Mouse (Mus musculus) frontal cortex, postnatal 36 days (tissue): Measurements from ENCODE around the gene Defb25.
"Not testable (repeated sequence)": the region's sequence is repeated elsewhere in the genome, so short reads cannot be mapped to it uniquely, and the experiment has no call there.

Source experiments
- DNase-seq, 2 experiments: peaks; one replicate each; pipeline ENCODE4 v3.0.0; 2022; ENCODE audit warnings: low spot score in 2 of 2

The Defb25 gene

GRCm38 (mm10) chr2:152622953-152623352 lies at the start of gene Defb25:
Gene Defb25 (minus strand): TSS chr2:152623053.
- DNase-seq, result no peak

GRCm38 (mm10) chr2:152672166-152672565 lies 49.3 kb upstream of the Defb25 start:
- no peak for DNase-seq

GRCm38 (mm10) chr2:152671642-152671999 lies 48.8 kb upstream of the Defb25 start:
- peak; percentile 58 to 65 for DNase-seq

- DNase-seq, result no peak
Observed at GRCm38 (mm10) chr2:152670983-152671641, 48.3 kb upstream of the Defb25 start.

- DNase-seq, result no peak
Observed at GRCm38 (mm10) chr2:152669639-152670484, 47.0 kb upstream of the Defb25 start.

- peak; percentile 89 to 93 for DNase-seq
Observed at GRCm38 (mm10) chr2:152669256-152669638, 46.4 kb upstream of the Defb25 start, which contains the start of gene H13. Gene H13 (plus strand): TSS chr2:152669461.

- not testable (repeated sequence) for DNase-seq
Observed at GRCm38 (mm10) chr2:152666191-152666590, 43.3 kb upstream of the Defb25 start.

GRCm38 (mm10) chr2:152661163-152661562 lies 38.3 kb upstream of the Defb25 start:
- no peak for DNase-seq

- DNase-seq, result no peak
Observed at GRCm38 (mm10) chr2:152657398-152657797, 34.5 kb upstream of the Defb25 start.

GRCm38 (mm10) chr2:152653874-152654715 lies 31.2 kb upstream of the Defb25 start:
- peak; percentile 71 to 84 for DNase-seq

- DNase-seq, result no peak
Observed at GRCm38 (mm10) chr2:152652901-152653620, 30.2 kb upstream of the Defb25 start.

GRCm38 (mm10) chr2:152639406-152640113 lies 16.7 kb upstream of the Defb25 start:
- DNase-seq, result no peak

- DNase-seq, result no peak
Observed at GRCm38 (mm10) chr2:152638865-152639264, 16.0 kb upstream of the Defb25 start.

- no peak for DNase-seq
Observed at GRCm38 (mm10) chr2:152637381-152637780, 14.5 kb upstream of the Defb25 start.

GRCm38 (mm10) chr2:152637006-152637322 lies 14.1 kb upstream of the Defb25 start:
- no peak for DNase-seq

GRCm38 (mm10) chr2:152636246-152637005 lies 13.6 kb upstream of the Defb25 start:
- DNase-seq, result no peak

GRCm38 (mm10) chr2:152634311-152634710 lies 11.5 kb upstream of the Defb25 start:
- DNase-seq, result no peak

- no peak for DNase-seq
Observed at GRCm38 (mm10) chr2:152633334-152633733, 10.5 kb upstream of the Defb25 start.

GRCm38 (mm10) chr2:152629904-152630303 lies 7.1 kb upstream of the Defb25 start:
- DNase-seq, result no peak

GRCm38 (mm10) chr2:152629239-152629638 lies 6.4 kb upstream of the Defb25 start:
- no peak for DNase-seq
